Comparison of ENCODE assay signal across 21 mouse cellular contexts in genomic region chr11:60522661-60523365, GRCm38 (mm10). TPM values are rescaled to one million over a fixed set of nuclear protein-coding genes. Genes with fewer than 3 reads are reported as not detected.
DNase-seq lines count a peak whose midpoint lies in the region; ATAC-seq lines count a peak whose summit lies in the region.
"Had no signal": no experiment of that assay in that cellular context is flagged by ENCODE, and none has a peak within 500 bp of the region (broad histone marks: within the 10 kb centered on the region; RNA-seq: fewer than 3 reads in every experiment).

No protein-coding gene starts in this region.

- no peak overlapping the region for H3K27ac ChIP-seq in midbrain, embryonic 11.5 days (ENCODE audit: low read depth, low read length)
- no peak overlapping the region for H3K27ac ChIP-seq in midbrain, embryonic 13.5 days
- H3K27ac ChIP-seq in embryonic facial prominence, embryonic 10.5 days (replicated peaks), result 0 out of 2 replicates have a peak overlapping the region, but pooled peaks have one; percentile 35
- H3K27ac ChIP-seq: forebrain, embryonic 13.5 days; gastrocnemius, adult 2 months; heart, embryonic 15.5 days; hindbrain, embryonic 14.5 days had no signal

- H3K9ac ChIP-seq in midbrain, embryonic 11.5 days (ENCODE audit: low read length), result no peak overlapping the region
- H3K9ac ChIP-seq in midbrain, embryonic 13.5 days (replicated peaks), result no peak overlapping the region
- H3K9ac ChIP-seq: forebrain, embryonic 13.5 days; forebrain, postnatal 0 days; heart, embryonic 15.5 days; hindbrain, embryonic 14.5 days had no signal

- H3K4me1 ChIP-seq in midbrain, embryonic 11.5 days (ENCODE audit: control insufficient read depth, insufficient read depth, low read length), result no peaks in the 10 kb centered on the region
- no peaks in the 10 kb centered on the region for H3K4me1 ChIP-seq in midbrain, embryonic 13.5 days (replicated peaks)
- H3K4me1 ChIP-seq in embryonic facial prominence, embryonic 10.5 days, result peaks cover 16% of the 10 kb centered on the region
- H3K4me1 ChIP-seq: forebrain, embryonic 13.5 days; heart, embryonic 15.5 days had no signal

- DNase-seq in midbrain, embryonic 11.5 days (ENCODE audit: low spot score, missing footprints), result peak; percentile 72
- DNase-seq in adipocyte (ENCODE audit: low spot score), result peak; percentile 55
- peak; percentile 20 for DNase-seq in embryonic facial prominence, embryonic 10.5 days (ENCODE audit: low spot score)
- no peak for DNase-seq in thymus, postnatal 0 days (ENCODE audit: low spot score)
- no peak for DNase-seq in ovary, postnatal 36 days (ENCODE audit: low spot score)
- DNase-seq: B cell, adult 2 months; cerebellum, adult 11-12 months; cerebellum, adult 9-10 months; cerebellum, postnatal 25 days; forebrain, postnatal 0 days; gastrocnemius, adult 2 months; gastrocnemius, postnatal 36 days; heart, adult 11 months; heart, postnatal 14 days had no signal

- no peak overlapping the region for H3K4me3 ChIP-seq in midbrain, embryonic 11.5 days (ENCODE audit: low read depth, low read length)
- no peak overlapping the region for H3K4me3 ChIP-seq in midbrain, embryonic 13.5 days (replicated peaks)
- no peak overlapping the region for H3K4me3 ChIP-seq in embryonic facial prominence, embryonic 10.5 days
- H3K4me3 ChIP-seq: forebrain, embryonic 13.5 days; gastrocnemius, adult 2 months; heart, embryonic 15.5 days had no signal

- no peaks in the 10 kb centered on the region for H3K9me3 ChIP-seq in midbrain, embryonic 11.5 days (ENCODE audit: control insufficient read depth, low read length)
- no peaks in the 10 kb centered on the region for H3K9me3 ChIP-seq in midbrain, embryonic 13.5 days
- H3K9me3 ChIP-seq in embryonic facial prominence, embryonic 10.5 days, result no peaks in the 10 kb centered on the region
- H3K9me3 ChIP-seq: forebrain, embryonic 13.5 days; G1E; heart, embryonic 15.5 days had no signal

- 86% methylated on average over 6 of the region's 6 CpGs for WGBS in midbrain, embryonic 11.5 days
- WGBS in midbrain, embryonic 13.5 days, result 93% methylated on average over 6 of the region's 6 CpGs
- 79% methylated on average over 6 of the region's 6 CpGs for WGBS in embryonic facial prominence, embryonic 10.5 days

- ATAC-seq in midbrain, embryonic 11.5 days (ENCODE audit: low FRiP score), result no peak
- no peak for ATAC-seq in midbrain, embryonic 13.5 days
- ATAC-seq: CD4-positive, CD25-positive, alpha-beta regulatory T cell, adult 4 months; forebrain, embryonic 13.5 days; forebrain, postnatal 0 days; intestine, embryonic 16.5 days had no signal

- H3K27me3 ChIP-seq in midbrain, embryonic 11.5 days (ENCODE audit: control insufficient read depth, insufficient read depth, low read length), result no peaks in the 10 kb centered on the region
- H3K27me3 ChIP-seq in midbrain, embryonic 13.5 days, result no peaks in the 10 kb centered on the region
- H3K27me3 ChIP-seq in embryonic facial prominence, embryonic 10.5 days (replicated peaks; ENCODE audit: low read depth, poor library complexity, severe bottlenecking), result no peaks in the 10 kb centered on the region
- H3K27me3 ChIP-seq: forebrain, embryonic 13.5 days; heart, embryonic 15.5 days had no signal

- H3K4me2 ChIP-seq in midbrain, embryonic 11.5 days, result no peak overlapping the region
- H3K4me2 ChIP-seq in midbrain, embryonic 13.5 days (replicated peaks), result no peak overlapping the region
- H3K4me2 ChIP-seq: forebrain, embryonic 13.5 days; heart, embryonic 15.5 days; hindbrain, embryonic 14.5 days had no signal

- H3K36me3 ChIP-seq in midbrain, embryonic 11.5 days (ENCODE audit: control insufficient read depth, insufficient read depth, low read length), result no peaks in the 10 kb centered on the region
- H3K36me3 ChIP-seq in midbrain, embryonic 13.5 days, result no peaks in the 10 kb centered on the region
- no peaks in the 10 kb centered on the region for H3K36me3 ChIP-seq in embryonic facial prominence, embryonic 10.5 days (replicated peaks)
- H3K36me3 ChIP-seq: G1E; heart, embryonic 15.5 days had no signal

RNA-seq across cellular contexts. Expression of gene Alkbh5, which starts 13.4 kb away (rescaled TPM):
- polyA plus RNA-seq in midbrain, embryonic 11.5 days (2014; fragmentation: Nextera tagmentation; extraction: Ambion mirVana), result 33.9 and 35.4 TPM in 2 replicates
- polyA plus RNA-seq in midbrain, embryonic 13.5 days (2015; fragmentation: Nextera tagmentation; extraction: Ambion mirVana), result 27.2 and 31.0 TPM in 2 replicates
- polyA plus RNA-seq in embryonic facial prominence, embryonic 10.5 days (2016; fragmentation: Nextera tagmentation; extraction: Ambion mirVana), result 39.1 and 40.1 TPM in 2 replicates
- 31.8 and 41.4 TPM in 2 replicates for polyA plus RNA-seq in thymus, postnatal 0 days (2015; fragmentation: Nextera tagmentation; extraction: Ambion mirVana)

RNA-seq across cellular contexts. Expression of gene Myo15, which starts 53.7 kb away (rescaled TPM):
- polyA plus RNA-seq in midbrain, embryonic 11.5 days (2014; fragmentation: Nextera tagmentation; extraction: Ambion mirVana), result 0.01 and 0.04 TPM in 2 replicates
- 0.04 and 0.08 TPM in 2 replicates for polyA plus RNA-seq in midbrain, embryonic 13.5 days (2015; fragmentation: Nextera tagmentation; extraction: Ambion mirVana)
- polyA plus RNA-seq in embryonic facial prominence, embryonic 10.5 days (2016; fragmentation: Nextera tagmentation; extraction: Ambion mirVana), result 0.21 and 0.22 TPM in 2 replicates
- 0.13 and 0.14 TPM in 2 replicates for polyA plus RNA-seq in thymus, postnatal 0 days (2015; fragmentation: Nextera tagmentation; extraction: Ambion mirVana)
- polyA plus RNA-seq: CD4-positive, CD25-positive, alpha-beta regulatory T cell, adult 4 months; heart, embryonic 15.5 days had no signal

Comparison
In these comparisons a context has a peak if more than half of its experiments do, and no peak if none do; other contexts are left out.
1. DNase-seq: peak in midbrain, embryonic 11.5 days (single experiment), adipocyte (single experiment) and embryonic facial prominence, embryonic 10.5 days (single experiment); none in thymus, postnatal 0 days (single experiment) and ovary, postnatal 36 days (single experiment).